Mouse (Mus musculus) mouse trophoblast stem cell (cell line): ENCODE results near the gene Matn4.

Experiments
- in situ Hi-C, 2 experiments: fragments of 300-500 bp; cut with MseI, MboI; formaldehyde crosslinking; loops; 2 replicates in 1 of 2; 3 replicates in 1 of 2; pipeline ENCODE4 v1.15.1; 2025

Matn4 gene

DNA sequence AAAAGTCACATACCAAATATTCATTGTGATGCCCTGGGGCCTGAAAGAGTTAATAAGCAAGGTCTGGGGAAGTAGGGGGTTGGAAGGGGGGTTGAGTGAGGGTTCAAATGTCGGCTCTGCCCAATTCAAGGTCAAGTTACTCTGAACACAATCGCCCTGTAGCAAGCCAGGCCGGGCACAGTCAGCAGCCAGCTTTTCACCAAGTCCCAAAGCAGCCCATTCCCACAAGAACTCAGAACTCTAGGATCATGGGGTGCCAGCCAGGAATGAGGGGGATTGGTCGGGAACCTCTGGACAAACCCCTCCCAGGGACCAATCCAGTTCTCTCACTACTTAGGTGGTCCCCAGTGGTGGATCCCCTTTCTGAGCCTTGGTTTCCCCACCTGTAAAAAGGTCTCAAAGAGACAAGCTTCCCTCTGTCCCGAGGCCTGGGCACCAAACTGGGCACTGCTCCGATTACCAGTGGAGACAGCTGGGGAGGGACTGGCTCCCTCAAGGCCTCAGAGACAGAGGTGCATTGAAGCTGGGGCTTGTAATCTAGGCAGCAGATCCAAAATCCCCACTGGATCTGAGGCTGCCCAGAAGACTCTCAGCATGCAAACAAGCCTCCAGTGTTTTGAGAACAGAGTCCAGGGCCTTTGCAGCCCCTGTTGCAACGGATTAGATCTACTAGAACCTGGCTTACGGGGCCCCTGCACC, 31.4 kb upstream of the Matn4 start:
- in situ Hi-C loops: no loop called here

DNA sequence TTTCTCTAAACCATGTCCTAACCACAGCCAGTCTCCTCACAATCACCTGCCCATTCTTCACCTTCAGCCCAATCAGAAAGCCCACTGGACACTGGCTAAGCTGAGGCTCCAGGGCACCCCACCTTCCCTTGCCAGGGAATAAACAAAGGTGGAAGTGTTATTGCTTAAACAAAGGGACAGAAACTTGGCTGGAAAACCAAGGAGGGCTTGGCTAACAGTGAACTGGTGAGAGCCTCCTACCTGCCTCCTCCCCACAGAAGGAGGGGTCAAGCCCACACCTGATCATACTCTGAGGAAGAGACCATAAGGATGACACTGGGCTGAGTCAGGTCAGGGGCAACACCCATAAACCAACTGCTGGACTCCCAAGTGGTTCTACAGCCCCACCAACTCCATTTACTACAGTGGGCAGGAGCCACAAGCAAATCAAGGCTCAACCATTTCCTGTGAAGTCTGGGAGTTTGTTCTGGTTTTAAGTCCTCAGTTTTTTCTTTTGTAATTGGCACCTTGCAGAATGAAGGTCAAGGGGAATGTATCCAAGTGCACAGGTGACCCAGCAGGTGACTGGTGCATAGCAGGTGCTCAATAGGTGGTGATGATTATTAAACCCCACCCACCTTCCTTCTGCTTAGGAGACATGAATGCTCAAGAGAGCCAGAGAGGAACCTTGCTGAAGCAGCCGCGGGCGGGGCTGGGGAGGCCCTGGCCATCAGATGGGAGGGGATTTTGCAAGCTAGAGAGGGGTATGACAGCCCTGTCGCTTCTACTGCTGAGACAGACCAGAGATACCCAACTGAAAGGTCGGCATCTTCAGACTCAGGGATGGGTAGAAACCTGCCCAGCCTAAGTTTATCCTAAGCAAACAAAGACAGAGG, 30.5 kb upstream of the Matn4 start:
- in situ Hi-C loops: no loop called here

DNA sequence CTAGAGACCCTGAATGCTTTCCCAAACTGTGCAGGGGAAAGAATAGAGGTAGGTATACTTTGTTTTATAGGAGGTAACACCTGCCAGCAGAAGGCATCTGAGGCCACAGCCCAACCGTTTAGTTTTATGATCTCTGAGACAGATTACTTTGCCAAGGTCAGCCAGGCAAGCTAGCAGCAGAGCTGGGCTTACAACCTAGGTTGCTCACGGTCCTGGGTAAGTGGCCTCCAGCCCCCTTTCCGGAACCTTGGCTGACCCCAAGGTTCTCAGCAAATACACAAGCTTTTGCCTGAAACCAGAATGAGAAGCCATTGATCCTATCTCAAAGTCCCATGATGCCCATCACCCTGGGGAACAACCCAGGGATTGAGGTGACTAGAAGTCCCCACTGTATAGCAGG, 29.7 kb upstream of the Matn4 start:
- in situ Hi-C loops: no loop called here

DNA sequence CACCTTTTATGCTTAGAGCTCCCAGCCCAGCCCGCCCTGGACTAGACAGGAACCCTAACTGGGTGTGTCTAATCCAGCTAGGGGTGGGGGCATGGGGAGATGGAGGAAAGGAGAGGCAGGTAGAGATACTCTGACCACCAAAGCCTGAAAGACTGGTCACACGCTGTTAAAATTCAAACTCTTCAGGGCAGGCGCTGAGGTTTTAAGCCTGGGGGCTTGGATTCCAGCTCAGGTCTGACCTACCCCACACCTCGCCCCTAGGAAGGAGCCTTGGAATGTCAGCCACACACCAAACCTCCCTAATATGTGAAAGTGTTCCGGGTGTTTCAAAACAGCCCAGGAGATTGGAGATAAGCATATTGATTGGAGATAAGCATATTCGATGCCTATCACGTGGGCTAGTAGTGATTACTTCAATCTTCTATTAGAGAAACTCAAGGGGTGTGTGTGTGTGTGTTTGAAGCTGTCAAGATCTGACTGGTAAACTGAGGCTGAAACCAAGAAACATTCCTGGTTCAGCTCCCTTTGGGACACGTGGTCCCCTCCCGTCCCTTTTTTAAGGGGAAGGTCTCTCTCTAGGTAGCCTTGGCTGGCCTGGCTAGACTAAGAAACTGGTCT, 28.4 kb upstream of the Matn4 start:
- in situ Hi-C loops: no loop called here

DNA sequence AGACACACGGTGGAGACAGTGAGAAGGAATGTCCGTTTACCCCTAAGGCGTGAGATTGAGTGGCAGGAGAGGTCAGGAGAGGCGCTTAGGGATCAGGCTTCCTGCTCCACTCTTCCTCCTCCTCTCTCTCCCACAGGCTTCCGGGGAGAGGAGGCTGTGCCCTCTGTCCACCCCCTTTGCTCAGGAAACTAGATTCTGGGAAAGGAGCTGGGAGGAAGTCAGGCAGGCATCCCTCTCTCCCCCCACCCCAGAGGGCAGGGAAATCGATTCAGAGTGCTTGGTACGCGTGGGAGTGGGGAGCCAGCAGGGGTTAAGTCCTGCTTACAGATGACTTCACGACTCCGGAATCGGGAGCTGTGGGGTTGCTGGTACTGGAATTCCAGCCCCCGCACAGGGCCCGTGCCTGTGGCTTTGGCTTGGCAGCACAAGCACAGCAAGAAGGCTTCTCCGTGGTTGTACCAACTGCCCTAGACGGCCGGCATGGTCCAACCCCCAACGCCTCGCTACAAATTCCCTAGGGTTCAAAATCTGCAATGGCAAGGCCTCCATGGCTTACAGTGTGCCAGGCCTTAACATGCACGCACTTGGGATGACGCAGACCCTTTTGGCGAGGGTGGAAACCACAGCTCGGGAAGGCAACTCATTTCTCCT, 27.7 kb upstream of the Matn4 start:
- in situ Hi-C loops: no loop called here

DNA sequence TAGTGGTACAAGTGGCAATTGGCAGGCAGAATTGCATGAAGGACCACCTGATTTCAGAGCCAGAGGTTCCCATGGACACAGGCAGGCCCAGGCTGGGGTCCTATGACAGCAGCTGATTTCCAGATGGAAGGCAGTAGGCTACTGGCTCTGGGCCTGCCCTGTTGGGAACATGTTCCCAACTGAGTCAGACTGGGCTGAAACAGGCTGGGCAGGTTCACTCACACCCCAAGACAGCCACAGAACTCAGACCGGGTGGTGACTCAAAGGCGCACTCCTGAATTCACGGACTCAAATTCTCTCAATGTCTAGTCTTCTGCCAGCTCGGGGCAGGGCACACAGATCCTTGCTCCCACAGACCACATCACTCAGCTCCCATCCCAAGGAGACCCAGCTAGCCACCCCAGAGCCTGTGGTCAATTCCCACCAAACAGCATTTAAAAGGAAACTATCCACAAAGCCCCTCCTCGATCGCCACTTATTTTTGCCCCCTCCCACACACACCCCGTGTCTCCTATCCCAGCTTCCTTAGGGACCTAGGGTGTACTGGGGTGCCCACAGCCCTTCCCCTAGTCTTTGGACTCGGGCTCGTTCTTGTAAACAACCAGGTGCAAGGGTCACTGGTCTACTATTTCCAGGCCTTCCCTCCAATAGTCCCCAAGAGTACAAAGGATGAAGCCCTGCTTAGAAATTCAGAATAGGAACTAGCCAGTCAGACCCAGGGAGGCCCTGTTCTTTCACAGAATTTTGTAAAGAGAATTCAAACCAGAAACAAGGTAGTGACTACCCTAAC, 26.9 kb upstream of the Matn4 start:
- in situ Hi-C loops: no loop called here

DNA sequence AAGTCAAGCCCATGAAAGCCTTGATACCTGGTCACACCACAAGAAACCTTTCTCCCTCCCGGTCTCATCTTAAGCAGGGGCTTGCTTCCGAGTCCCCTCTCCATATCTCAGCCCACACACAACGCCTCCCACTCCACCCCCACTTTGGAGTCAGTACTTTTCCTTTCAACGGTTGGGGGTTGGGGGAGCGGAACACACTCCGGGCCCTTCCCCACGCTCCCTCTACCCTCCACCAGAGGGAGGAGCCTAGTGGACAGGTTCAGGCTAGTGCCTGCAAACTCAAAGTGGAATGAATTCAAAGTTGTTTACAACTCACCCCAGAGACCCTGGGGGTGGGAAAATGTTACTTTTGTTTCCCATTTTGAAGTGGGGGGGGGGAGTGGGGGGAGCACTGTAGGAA, 25.7 kb upstream of the Matn4 start:
- in situ Hi-C loops: no loop called here

DNA sequence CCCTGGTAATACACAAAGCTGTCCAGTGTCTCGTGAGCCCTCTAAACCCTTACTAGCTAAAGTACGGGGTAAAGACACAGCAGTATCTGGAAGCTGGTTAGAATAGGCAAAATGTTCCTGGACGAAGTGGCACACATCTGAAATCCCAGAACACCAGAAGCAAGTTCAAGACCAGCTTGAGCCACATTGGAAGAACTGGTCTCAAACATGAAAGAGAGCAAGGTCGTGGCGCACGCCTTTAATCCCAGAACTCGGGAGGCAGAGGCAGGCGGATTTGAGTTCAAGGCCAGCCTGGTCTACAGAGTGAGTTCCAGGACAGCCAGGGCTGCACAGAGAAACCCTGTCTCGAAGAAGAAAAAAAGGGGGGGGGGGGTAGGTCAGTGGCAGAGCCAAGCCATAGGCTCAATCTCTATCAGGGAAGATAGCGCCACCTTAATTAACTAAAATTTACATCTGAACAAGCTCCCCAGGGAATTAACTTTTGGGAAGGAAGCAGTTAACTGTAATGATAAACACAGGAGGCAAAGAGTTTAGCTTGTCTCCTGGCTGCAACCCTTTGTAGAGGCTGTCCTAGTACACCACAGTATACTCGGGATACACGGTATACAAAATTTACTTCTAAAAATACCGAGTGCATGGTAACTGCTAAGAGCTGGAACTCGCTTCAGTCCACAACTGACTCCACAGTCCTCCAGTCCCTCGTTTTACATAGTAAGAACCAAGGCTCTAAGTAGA, 25.1 kb upstream of the Matn4 start:
- in situ Hi-C loops: no loop called here

DNA sequence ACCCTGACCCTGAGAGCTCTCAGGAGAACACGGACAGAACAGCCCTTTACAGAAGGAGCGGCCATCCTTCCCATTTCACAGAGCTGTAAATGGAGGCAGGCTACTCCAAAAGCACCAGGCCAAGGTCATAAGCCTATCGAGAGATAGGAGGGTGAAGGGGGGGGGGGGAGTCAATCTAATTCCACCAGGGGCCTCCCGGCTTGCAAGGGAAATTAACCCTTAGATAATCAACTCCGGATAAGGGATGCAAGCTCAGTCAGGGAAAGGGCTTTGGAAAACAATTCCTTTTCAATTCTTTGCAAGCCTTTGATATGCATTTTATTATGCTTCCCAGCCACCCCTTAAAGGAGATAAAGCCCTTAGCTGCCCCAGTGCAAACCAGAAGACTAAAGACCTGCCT, 23.5 kb upstream of the Matn4 start:
- in situ Hi-C loops: no loop called here

DNA sequence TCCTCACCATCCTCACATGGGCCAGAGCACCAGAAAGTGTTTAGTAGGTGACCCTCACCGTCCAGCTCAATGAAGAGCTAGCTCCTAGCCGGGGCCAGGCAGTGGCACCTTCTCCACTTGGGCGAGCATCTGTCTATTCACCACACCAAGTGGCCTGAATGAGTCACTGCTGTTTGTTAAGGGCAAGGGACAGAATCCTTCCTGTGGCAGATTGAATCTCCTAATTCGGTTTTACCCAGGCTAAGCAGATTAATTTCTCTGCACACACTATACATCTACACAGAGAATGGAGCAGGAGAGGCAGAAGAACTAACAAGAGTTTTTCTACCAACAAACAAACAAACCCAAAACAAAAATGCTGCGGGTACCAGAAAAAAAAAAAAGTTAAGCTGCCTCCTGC, 22.0 kb upstream of the Matn4 start:
- in situ Hi-C loops: no loop called here

DNA sequence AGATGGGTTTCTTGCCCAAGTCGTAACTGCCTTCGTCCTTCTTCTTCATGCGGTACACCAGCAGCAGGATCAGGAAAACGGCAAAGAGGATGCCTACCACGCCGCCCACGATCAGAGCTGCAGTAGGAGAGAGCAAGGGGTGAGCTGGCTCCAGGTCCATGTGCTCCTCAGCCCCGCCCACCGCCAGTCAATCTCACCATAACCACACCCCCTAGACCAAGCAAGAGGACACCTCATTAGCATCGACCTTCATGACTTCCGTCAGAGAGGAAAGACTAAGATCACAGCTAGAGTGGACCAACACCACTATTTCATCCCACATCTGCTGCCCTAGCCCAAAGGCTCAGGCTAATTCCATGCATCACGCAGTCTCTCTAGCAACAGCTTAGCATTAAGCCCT, 21.2 kb upstream of the Matn4 start:
- in situ Hi-C loops: no loop called here

DNA sequence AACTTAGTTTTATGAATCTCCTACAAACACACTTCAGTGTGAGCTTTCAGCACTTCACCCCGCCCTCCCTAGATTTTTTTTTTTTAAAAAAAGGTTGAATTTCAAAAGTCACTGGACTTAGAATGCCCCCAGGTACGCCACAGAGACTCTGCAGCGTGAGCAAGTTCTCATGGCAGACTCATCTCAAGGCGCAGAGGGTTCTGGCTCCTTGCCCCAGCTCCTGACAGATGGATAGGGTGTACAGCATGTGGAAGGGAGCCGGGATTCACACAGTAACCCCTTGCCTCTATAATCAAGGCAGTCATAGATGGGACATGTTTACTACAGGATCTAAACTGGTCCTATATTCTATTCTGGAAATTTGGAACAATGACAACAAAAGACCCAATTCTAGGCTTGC, 20.4 kb upstream of the Matn4 start:
- in situ Hi-C loops: no loop called here

DNA sequence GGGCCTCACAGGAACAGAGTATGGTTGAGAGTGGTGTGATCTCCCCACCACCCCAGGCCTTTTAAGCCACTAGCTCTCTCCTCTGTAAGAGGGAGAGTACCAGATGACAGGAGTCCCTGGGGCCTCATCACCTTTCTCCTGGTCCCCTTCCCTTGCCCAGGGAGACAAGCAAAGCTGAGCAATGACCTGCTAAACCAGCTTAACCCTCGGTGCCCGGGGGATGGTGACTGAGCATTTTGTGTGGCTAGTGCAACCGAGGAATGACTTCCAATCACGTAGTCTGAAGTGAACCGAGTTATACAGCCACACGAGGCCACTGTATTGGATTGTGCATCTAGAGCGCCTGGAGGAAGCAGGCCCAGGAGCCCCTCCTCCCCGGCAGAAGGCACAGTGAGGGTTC, 19.4 kb upstream of the Matn4 start:
- in situ Hi-C loops: no loop called here

DNA sequence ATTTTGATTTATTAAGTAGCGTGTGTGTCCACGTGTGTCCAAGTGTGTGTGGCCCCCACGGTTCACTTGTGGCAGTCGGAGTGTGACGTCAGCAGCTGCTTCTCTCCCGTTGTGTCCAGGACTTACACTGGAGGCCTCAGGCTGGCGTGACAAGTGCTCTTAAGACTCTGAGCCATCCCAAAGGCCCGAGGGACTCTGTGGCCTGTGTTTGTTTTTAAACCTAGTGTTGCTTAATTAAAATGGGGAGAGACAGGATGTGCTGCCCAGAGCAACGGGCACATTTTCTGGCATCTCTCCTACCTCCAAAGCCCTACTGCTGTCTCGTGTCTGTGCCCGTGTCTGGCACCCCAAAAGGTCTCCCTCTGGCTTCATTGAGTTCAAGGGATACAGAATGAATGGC, 18.5 kb upstream of the Matn4 start:
- in situ Hi-C loops: no loop called here

DNA sequence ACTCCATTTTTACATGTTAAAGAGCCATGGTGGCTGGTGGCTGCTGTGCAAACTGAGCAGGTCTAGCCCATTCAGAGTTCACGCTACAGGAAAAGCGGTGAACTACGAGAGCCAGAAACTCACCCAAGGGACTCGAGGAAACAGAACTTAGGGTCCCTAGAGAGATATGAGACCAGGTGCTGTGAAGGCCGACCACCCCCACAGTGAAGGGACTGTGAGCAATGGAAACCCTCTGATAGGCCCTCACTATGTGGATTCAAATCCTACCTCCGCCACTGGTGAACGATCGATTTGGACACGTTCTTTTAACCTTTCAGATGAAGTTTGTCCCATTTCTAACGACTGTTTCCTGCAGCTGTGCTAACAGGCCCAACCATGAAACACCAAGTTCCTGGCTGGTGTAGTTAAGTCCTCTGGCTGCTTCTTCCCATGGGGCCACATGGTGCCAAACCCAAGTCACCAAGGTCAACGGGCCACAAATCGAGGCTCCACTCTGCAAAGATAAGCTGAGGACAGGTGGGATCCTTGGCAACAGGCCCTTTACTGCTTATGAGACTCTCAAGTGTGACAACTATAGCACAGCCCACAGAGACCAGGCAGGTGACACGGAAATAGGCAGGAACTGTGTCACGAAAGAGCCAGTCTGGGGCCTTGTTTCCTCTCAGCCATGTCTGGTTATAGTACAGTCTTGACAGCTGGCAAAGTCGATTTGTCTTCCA, 17.9 kb upstream of the Matn4 start:
- in situ Hi-C loops: no loop called here

DNA sequence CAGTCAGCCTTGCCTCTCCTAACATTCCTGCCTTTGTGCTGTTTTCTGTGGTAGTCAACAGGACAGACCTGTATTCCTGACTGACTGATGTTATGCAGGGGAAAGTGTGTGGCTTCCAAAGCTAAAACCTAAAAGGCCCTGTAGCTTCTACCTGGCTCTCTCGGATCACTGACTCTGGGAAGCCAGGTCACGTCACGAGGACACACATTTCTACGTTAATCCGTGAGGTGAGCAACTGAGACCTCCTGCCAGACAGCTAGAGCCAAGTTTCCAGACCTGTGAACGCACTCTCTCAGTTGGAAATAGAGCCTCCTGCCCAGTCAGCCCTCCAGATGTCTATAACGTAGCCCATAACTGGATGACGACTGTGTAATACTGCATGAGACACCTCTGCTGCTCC, 17.0 kb upstream of the Matn4 start:
- in situ Hi-C loops: no loop called here

DNA sequence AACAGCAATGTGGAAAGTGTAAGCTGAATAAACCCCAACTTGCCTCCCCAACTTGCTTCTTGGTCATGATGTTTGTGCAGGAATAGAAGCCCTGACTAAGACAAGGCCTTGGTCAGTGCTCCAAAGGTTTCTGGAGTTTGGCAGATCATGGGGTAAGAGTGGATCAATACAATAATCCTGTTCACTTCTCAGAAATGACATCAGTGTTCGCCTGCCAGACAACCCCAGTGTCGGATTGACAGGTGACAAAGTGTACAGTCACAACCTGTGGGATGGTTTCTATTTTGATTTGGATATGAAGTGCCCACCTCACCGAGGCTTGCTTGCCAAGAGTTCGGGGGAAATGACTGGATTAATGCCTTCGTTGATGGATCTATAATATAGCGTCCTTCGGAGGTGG, 16.3 kb upstream of the Matn4 start:
- in situ Hi-C loops: no loop called here

DNA sequence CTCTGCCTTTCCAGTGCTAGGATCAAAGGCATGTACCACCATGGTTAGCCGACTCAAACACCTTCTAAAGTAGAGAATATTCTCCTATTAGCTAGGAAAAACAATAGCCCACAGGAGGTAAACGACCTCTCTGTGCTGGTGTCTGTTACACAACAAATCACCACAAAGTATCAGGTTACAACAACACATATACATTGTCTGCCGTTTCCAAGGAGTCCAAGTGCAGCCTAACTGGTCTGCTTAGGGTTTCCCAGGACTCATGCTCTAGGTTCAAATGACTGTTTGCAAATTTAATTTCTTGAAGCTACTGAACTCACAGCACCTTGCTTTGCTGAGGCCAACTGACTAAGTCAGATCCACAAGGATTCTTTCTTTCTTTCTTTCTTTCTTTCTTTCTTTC, 14.5 kb upstream of the Matn4 start:
- in situ Hi-C loops: loop anchor here in 1 of 2 experiments (10.0 kb wide), 1 partner anchor 95 kb away; no protein-coding TSS in a partner anchor

DNA sequence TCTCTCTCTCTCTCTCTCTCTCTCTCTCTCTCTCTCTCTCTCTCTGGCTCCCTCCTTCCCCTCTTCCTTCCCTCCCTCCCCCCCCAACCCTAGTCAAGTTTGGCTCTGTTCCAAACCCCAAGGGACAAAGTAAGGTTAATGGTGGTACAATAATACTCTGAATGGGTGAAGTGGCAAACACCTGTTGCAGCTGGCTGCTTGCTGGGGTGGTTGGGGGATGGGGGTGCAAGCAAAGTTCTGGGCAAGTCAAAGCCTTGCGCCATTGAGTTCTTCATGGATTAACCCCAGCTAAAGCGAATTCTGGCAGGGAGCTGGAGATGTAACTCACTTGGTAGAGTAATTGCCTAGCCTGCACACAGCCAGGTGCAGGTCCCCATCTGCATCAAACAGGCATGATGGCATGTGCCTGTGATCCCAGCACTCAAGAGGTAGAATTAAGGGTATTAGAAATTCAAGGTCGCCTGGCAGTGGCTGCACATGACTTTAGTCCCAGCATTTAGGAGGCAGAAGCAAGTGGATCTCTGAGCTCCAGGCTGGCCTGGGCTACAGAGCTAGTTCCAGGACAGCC, 13.4 kb upstream of the Matn4 start:
- in situ Hi-C loops: loop anchor here in 1 of 2 experiments (10.0 kb wide), 1 partner anchor 96 kb away; no protein-coding TSS in a partner anchor

DNA sequence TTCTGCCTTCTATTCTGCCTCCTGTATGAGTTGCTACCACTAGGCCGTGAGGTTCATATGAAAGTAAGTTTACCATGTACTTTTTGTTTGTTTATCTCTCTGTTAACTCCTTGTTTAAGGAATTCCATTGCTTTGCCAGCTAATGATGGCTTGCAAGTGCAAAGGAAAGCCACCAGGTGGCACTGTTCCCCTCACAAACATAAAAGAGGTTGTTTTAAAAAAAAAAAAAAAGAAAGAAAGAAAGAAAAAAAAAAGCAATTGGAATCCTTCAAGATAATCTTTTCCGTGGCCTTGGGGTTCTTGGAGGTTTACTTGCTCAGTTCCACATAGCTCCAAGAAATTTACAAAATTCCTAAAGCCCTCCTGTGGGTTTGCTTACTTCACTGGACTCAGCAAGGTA, 12.2 kb upstream of the Matn4 start:
- in situ Hi-C loops: loop anchor here in 1 of 2 experiments (10.0 kb wide), 1 partner anchor 98 kb away; no protein-coding TSS in a partner anchor
